Mouse (Mus musculus): ENCODE measurements around the gene Dscaml1.

- TF ChIP-seq CTCF (IDR thresholded peaks at IDR 0.05; ENCODE audit: control insufficient read depth, insufficient read depth, low read length) (no peak), POLR2A (IDR thresholded peaks at IDR 0.05; ENCODE audit: borderline replicate concordance, control insufficient read depth, low read depth, low read length) (no peak)
Observed at GRCm38 (mm10) chr9:45791456-45792142, 365.2 kb downstream of the Dscaml1 start.
